Mouse (Mus musculus) CH12.LX (cell line): Measurements from ENCODE around the gene Tmem52. TPM values are rescaled to one million over a fixed set of nuclear protein-coding genes. Genes with fewer than 3 reads are reported as not detected.

Experiments used
- DNase-seq: peaks from one replicate; pipeline ENCODE4 v3.0.0-alpha.2; 2013; ENCODE audit errors: extremely low read depth
- H3K27ac ChIP-seq: 2 replicates; pipeline ENCODE4 v1.5.1; 2012; ENCODE audit warnings: low read depth, mild to moderate bottlenecking, control low read depth, moderate library complexity; ENCODE audit not compliant: insufficient read depth
- H3K27me3 ChIP-seq: replicated peaks from 2 replicates; pipeline ENCODE3; 2012; ENCODE audit warnings: inconsistent platforms
- H3K36me3 ChIP-seq, 2 experiments: replicated peaks in 1 of 2; 2 replicates each; pipeline versions ENCODE3 to v1.6.1; 2012; ENCODE audit warnings: inconsistent platforms in 1 of 2, low read length in 1 of 2, mild to moderate bottlenecking in 1 of 2, mixed read lengths in 1 of 2, moderate library complexity in 1 of 2; ENCODE audit not compliant: control insufficient read depth in 1 of 2, insufficient read depth in 1 of 2
- H3K4me1 ChIP-seq, 2 experiments: 2 replicates each; pipeline ENCODE4 v1.6.1; 2012; ENCODE audit warnings: inconsistent platforms in 1 of 2, moderate library complexity in 1 of 2; ENCODE audit not compliant: insufficient read depth in 2 of 2, control insufficient read depth in 1 of 2
- H3K4me2 ChIP-seq: 2 replicates; pipeline ENCODE4 v1.6.1; 2012; ENCODE audit warnings: low read depth, mild to moderate bottlenecking, control low read depth; ENCODE audit not compliant: poor library complexity, insufficient read depth, severe bottlenecking
- H3K4me3 ChIP-seq, 3 experiments: fragments of 150-350 bp in 1 of 3; sonication (generic) in 1 of 3; replicated peaks in 1 of 3; 2 replicates each; pipeline versions ENCODE3 to v1.5.1; 2011 to 2012; ENCODE audit warnings: low read depth in 2 of 3, low read length in 2 of 3, mild to moderate bottlenecking in 2 of 3, moderate library complexity in 2 of 3, control low read depth in 1 of 3, improper control_type of control experiment in 1 of 3, inconsistent platforms in 1 of 3, mixed read lengths in 1 of 3; ENCODE audit not compliant: poor library complexity in 1 of 3
- H3K79me2 ChIP-seq: replicated peaks from 2 replicates; pipeline ENCODE4 v1.6.1; 2012; ENCODE audit warnings: mild to moderate bottlenecking, moderate library complexity; ENCODE audit not compliant: control insufficient read depth, poor library complexity, insufficient read depth, severe bottlenecking; ENCODE audit errors: extremely low read depth
- H3K9ac ChIP-seq: 2 replicates; pipeline ENCODE4 v1.6.1; 2012; ENCODE audit warnings: low read depth, mild to moderate bottlenecking, control low read depth, moderate library complexity; ENCODE audit not compliant: insufficient read depth
- H3K9me3 ChIP-seq: replicated peaks from 2 replicates; pipeline ENCODE3; 2012; ENCODE audit warnings: low read length, inconsistent platforms, mixed read lengths
- CTCF ChIP-seq, 2 experiments: IDR thresholded peaks in 1 of 2; conservative IDR thresholded peaks in 1 of 2; 2 replicates each; pipeline ENCODE4 v1.5.1; 2011 to 2012; ENCODE audit warnings: low read depth in 2 of 2, low read length in 2 of 2, improper control_type of control experiment in 1 of 2, inconsistent platforms in 1 of 2, mild to moderate bottlenecking in 1 of 2, moderate library complexity in 1 of 2
- E2F4 ChIP-seq: IDR thresholded peaks from 2 replicates; pipeline ENCODE4 v1.6.1; 2011; ENCODE audit warnings: low read depth, low read length, improper control_type of control experiment; ENCODE audit not compliant: insufficient replicate concordance
- ELF1 ChIP-seq: IDR thresholded peaks from 2 replicates; pipeline ENCODE4 v1.6.1; 2014; ENCODE audit warnings: low read depth, mild to moderate bottlenecking, inconsistent platforms, low read length, improper control_type of control experiment
- EP300 ChIP-seq: IDR thresholded peaks from 2 replicates; pipeline ENCODE4 v1.6.1; 2011; ENCODE audit warnings: low read length, improper control_type of control experiment
- ETS1 ChIP-seq: conservative IDR thresholded peaks from 2 replicates; pipeline ENCODE4 v1.6.1; 2012; ENCODE audit warnings: low read depth, mild to moderate bottlenecking, inconsistent platforms, low read length, improper control_type of control experiment, moderate library complexity
- HCFC1 ChIP-seq: IDR thresholded peaks from 2 replicates; pipeline ENCODE4 v1.6.1; 2012; ENCODE audit warnings: low read depth, mild to moderate bottlenecking, inconsistent platforms, low read length, improper control_type of control experiment
- IRF4 ChIP-seq: IDR thresholded peaks from 2 replicates; pipeline ENCODE4 v1.6.1; 2014; ENCODE audit warnings: low read depth, mild to moderate bottlenecking, inconsistent platforms, low read length, improper control_type of control experiment
- JUN ChIP-seq: IDR thresholded peaks from 2 replicates; pipeline ENCODE4 v1.6.1; 2011; ENCODE audit warnings: low read depth, mild to moderate bottlenecking, low read length, improper control_type of control experiment, moderate library complexity; ENCODE audit not compliant: insufficient read depth
- JUND ChIP-seq: conservative IDR thresholded peaks from 2 replicates; pipeline ENCODE4 v1.6.1; 2011; ENCODE audit warnings: low read depth, low read length, improper control_type of control experiment
- MAZ ChIP-seq: IDR thresholded peaks from 2 replicates; pipeline ENCODE4 v1.6.1; 2012; ENCODE audit warnings: low read depth, mild to moderate bottlenecking, inconsistent platforms, low read length, improper control_type of control experiment, moderate library complexity
- MEF2A ChIP-seq: IDR thresholded peaks from 2 replicates; pipeline ENCODE4 v1.6.1; 2014; ENCODE audit warnings: low read depth, mild to moderate bottlenecking, inconsistent platforms, low read length, improper control_type of control experiment, borderline replicate concordance
- NELFE ChIP-seq: IDR thresholded peaks from 2 replicates; pipeline ENCODE4 v1.6.1; 2011; ENCODE audit warnings: low read depth, low read length, improper control_type of control experiment
- NRF1 ChIP-seq: IDR thresholded peaks from 2 replicates; pipeline ENCODE4 v1.6.1; 2014; ENCODE audit warnings: low read depth, mild to moderate bottlenecking, inconsistent platforms, low read length, improper control_type of control experiment, moderate library complexity
- POLR2A ChIP-seq: IDR thresholded peaks from 2 replicates; pipeline ENCODE4 v1.6.1; 2011; ENCODE audit warnings: low read depth, mild to moderate bottlenecking, improper control_type of control experiment, low read length
- POLR2AphosphoS2 ChIP-seq: IDR thresholded peaks from 2 replicates; pipeline ENCODE4 v1.6.1; 2011; ENCODE audit warnings: low read depth, low read length, improper control_type of control experiment
- RAD21 ChIP-seq: IDR thresholded peaks from 2 replicates; pipeline ENCODE4 v1.6.1; 2011; ENCODE audit warnings: low read depth, mild to moderate bottlenecking, low read length, improper control_type of control experiment, moderate library complexity
- SMC3 ChIP-seq: IDR thresholded peaks from 2 replicates; pipeline ENCODE4 v1.6.1; 2011; ENCODE audit warnings: low read depth, low read length, improper control_type of control experiment
- TBP ChIP-seq: conservative IDR thresholded peaks from 2 replicates; pipeline ENCODE4 v1.6.1; 2011; ENCODE audit warnings: low read depth, low read length, improper control_type of control experiment
- TCF12 ChIP-seq: IDR thresholded peaks from 2 replicates; pipeline ENCODE4 v1.6.1; 2014; ENCODE audit warnings: low read depth, mild to moderate bottlenecking, inconsistent platforms, low read length, improper control_type of control experiment
- UBTF ChIP-seq: IDR thresholded peaks from 2 replicates; pipeline ENCODE4 v1.6.1; 2012; ENCODE audit warnings: low read depth, mild to moderate bottlenecking, inconsistent platforms, low read length, improper control_type of control experiment, moderate library complexity
- USF1 ChIP-seq: IDR thresholded peaks from 2 replicates; pipeline ENCODE4 v1.6.1; 2014; ENCODE audit warnings: low read depth, mild to moderate bottlenecking, inconsistent platforms, low read length, improper control_type of control experiment
- USF2 ChIP-seq: conservative IDR thresholded peaks from 2 replicates; pipeline ENCODE4 v1.6.1; 2011; ENCODE audit warnings: low read depth, low read length, improper control_type of control experiment
- ZC3H11A ChIP-seq: IDR thresholded peaks from 2 replicates; pipeline ENCODE4 v1.6.1; 2012; ENCODE audit warnings: low read depth, mild to moderate bottlenecking, inconsistent platforms, low read length, improper control_type of control experiment
- ZKSCAN1 ChIP-seq: IDR thresholded peaks from 2 replicates; pipeline ENCODE4 v1.6.1; 2012; ENCODE audit warnings: low read depth, inconsistent platforms, low read length, improper control_type of control experiment, borderline replicate concordance
- ZMIZ1 ChIP-seq: IDR thresholded peaks from 2 replicates; pipeline ENCODE4 v1.6.1; 2012; ENCODE audit warnings: low read depth, mild to moderate bottlenecking, inconsistent platforms, low read length, improper control_type of control experiment
- ZNF384 ChIP-seq: IDR thresholded peaks from 2 replicates; pipeline ENCODE4 v1.6.1; 2012; ENCODE audit warnings: low read depth, low read length, improper control_type of control experiment, inconsistent platforms
- dilution Hi-C: fragments of 300-500 bp; cut with MboI; formaldehyde crosslinking; loops from 2 replicates; pipeline ENCODE4 v1.14.3; 2020; ENCODE audit warnings: low sequenced_read_pairs; ENCODE audit not compliant: extremely low pct_unique_long_range_greater_than_20kb, extremely low pct_ligation_motif_present
- in situ Hi-C: fragments of 300-500 bp; cut with MboI; formaldehyde crosslinking; loops from 3 replicates; pipeline ENCODE4 v1.14.3; 2019; ENCODE audit warnings: low sequenced_read_pairs, low pct_ligation_motif_present, low pct_unique_long_range_greater_than_20kb, mixed read lengths
- polyA plus RNA-seq: library from polyadenylated mRNA; unstranded; fragments of >175 nt; gene quantifications from 2 replicates; pipeline ENCODE4 v1.2.1, GENCODE M21; 2012; ENCODE audit warnings: low read depth; ENCODE audit not compliant: insufficient read length
- total RNA-seq, 2 experiments: library from RNA; depleted of rRNA; stranded (reverse); fragments of 300-350 nt in 1 of 2; fragments of >200 nt in 1 of 2; gene quantifications; 2 replicates each; pipeline ENCODE4 v1.2.3; 2012 to 2014

The Tmem52 gene
- total and polyA plus RNA-seq, 3 experiments = 0.34 to 0.59 TPM; not detected in 1

GRCm38 (mm10) chr4:155505671-155506295 lies 36.9 kb downstream of the Tmem52 start:
- no peak for TF ChIP-seq NELFE
- TF ChIP-seq NRF1 = no peak
- TF ChIP-seq EP300 = no peak
- TF ChIP-seq USF1 = no peak
- TF ChIP-seq HCFC1 = no peak
- TF ChIP-seq MAZ = no peak
- TF ChIP-seq TBP = no peak
- no peak for TF ChIP-seq ZNF384
- no peak for TF ChIP-seq TCF12
- TF ChIP-seq POLR2A = no peak
- TF ChIP-seq ELF1 = no peak
- no peak for TF ChIP-seq USF2
- no peak for TF ChIP-seq CTCF (conservative IDR thresholded peaks at IDR 0.05 in 1 of 2, IDR thresholded peaks at IDR 0.05 in 1 of 2; ENCODE audit: low read depth in 2 of 2, low read length in 2 of 2)
- TF ChIP-seq JUN = no peak
- TF ChIP-seq ZMIZ1 = no peak
- TF ChIP-seq RAD21 = no peak
- TF ChIP-seq ZC3H11A = no peak
- no peak for TF ChIP-seq POLR2AphosphoS2
- Histone ChIP-seq H3K27ac (no peak overlapping the region; the same call in 1 of the 2 replicates), H3K36me3 (peaks cover 8 to 43% of the 10 kb centered on the region in 2 experiments), H3K79me2 (peaks cover 99% of the 10 kb centered on the region), H3K4me2 (no peak overlapping the region), H3K9ac (no peak overlapping the region), H3K9me3 (no peaks in the 10 kb centered on the region), H3K27me3 (no peaks in the 10 kb centered on the region), H3K4me3 (no peak overlapping the region), H3K4me1 (peaks cover 24 to 71% of the 10 kb centered on the region in 2 experiments)
- DNase-seq = no peak
- dilution Hi-C loops = no loop called here
- in situ Hi-C loops = no loop called here

- peaks cover 26 to 75% of the 10 kb centered on the region in 2 experiments for H3K4me1 ChIP-seq
- H3K27ac ChIP-seq = peak overlapping the region; percentile 55
- 0 out of 2 replicates have a peak overlapping the region, but pooled peaks have one; percentile 21 for H3K4me2 ChIP-seq
- H3K9ac ChIP-seq = no peak overlapping the region
- peaks cover 97% of the 10 kb centered on the region for H3K79me2 ChIP-seq
- no peaks in the 10 kb centered on the region for H3K9me3 ChIP-seq
- TF ChIP-seq JUND (peak; percentile 94), UBTF (no peak), USF2 (no peak), JUN (peak; percentile 88), SMC3 (no peak), ETS1 (peak; percentile 46; the same call in 1 of the 2 replicates), MEF2A (peak; percentile 46; the same call in 1 of the 2 replicates), ZKSCAN1 (no peak), NELFE (no peak), IRF4 (peak; percentile 97), HCFC1 (no peak), EP300 (peak; percentile 87), E2F4 (no peak)
- H3K36me3 ChIP-seq = peaks cover 8 to 44% of the 10 kb centered on the region in 2 experiments
- in situ Hi-C loops (no loop called here), dilution Hi-C loops (no loop called here)
- H3K27me3 ChIP-seq = no peaks in the 10 kb centered on the region
- H3K4me3 ChIP-seq = no peak overlapping the region
- DNase-seq = no peak
Observed at GRCm38 (mm10) chr4:155508614-155509013, 39.7 kb downstream of the Tmem52 start.
